17 mouse cellular contexts compared by ENCODE assay signal in the genomic region with DNA sequence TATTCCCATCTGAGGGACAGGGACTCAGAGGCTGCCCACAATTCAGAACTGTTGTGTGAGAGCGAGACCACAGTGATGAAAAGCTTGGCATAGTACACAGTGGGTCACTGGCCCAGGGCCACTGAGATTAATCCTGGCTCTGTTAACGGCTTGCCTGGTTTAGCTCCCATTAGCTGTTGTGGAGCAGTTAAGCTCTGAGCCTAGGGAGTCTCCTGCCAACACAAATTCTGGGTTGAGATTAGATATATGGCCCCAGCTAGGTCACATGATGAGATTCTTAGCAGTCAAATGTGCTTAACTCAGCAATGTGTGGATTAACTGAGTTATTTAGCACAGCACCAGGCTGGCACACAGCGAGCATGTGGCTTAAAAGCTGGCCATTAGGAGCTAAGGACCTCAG.
DNase-seq lines count a peak whose midpoint lies in the region; ATAC-seq and TF ChIP-seq lines count a peak whose summit lies in the region.
"Had no signal": no experiment of that assay in that cellular context is flagged by ENCODE, and none has a peak within 500 bp of the region (broad histone marks: within the 10 kb centered on the region; RNA-seq: fewer than 3 reads in every experiment).

No protein-coding gene starts in this region.

- no peak overlapping the region for H3K27ac ChIP-seq in heart, embryonic 15.5 days
- H3K27ac ChIP-seq in heart, embryonic 11.5 days (ENCODE audit: low read depth, low read length), result no peak overlapping the region
- no peak overlapping the region for H3K27ac ChIP-seq in midbrain, postnatal 0 days (ENCODE audit: low read depth, low read length)
- no peak overlapping the region for H3K27ac ChIP-seq in midbrain, embryonic 13.5 days
- no peak overlapping the region for H3K27ac ChIP-seq in kidney, embryonic 16.5 days (ENCODE audit: low read length)
- H3K27ac ChIP-seq: gastrocnemius, adult 2 months; hindbrain, embryonic 12.5 days; liver, embryonic 14.5 days; neural tube, embryonic 13.5 days had no signal

- no peak overlapping the region for H3K4me2 ChIP-seq in heart, embryonic 15.5 days
- no peak overlapping the region for H3K4me2 ChIP-seq in heart, embryonic 11.5 days
- H3K4me2 ChIP-seq in midbrain, postnatal 0 days (ENCODE audit: low read depth, low read length, poor library complexity, severe bottlenecking), result no peak overlapping the region
- no peak overlapping the region for H3K4me2 ChIP-seq in midbrain, embryonic 13.5 days (replicated peaks)
- no peak overlapping the region for H3K4me2 ChIP-seq in kidney, embryonic 16.5 days (replicated peaks; ENCODE audit: low read depth, low read length)
- H3K4me2 ChIP-seq: hindbrain, embryonic 12.5 days; neural tube, embryonic 13.5 days had no signal

- 0 out of 2 replicates have a peak, but pooled peaks cover 8% of the 10 kb centered on the region for H3K36me3 ChIP-seq in heart, embryonic 15.5 days
- 0 out of 2 replicates have a peak, but pooled peaks cover 2% of the 10 kb centered on the region for H3K36me3 ChIP-seq in heart, embryonic 11.5 days (ENCODE audit: control insufficient read depth, insufficient read depth, low read length)
- H3K36me3 ChIP-seq in midbrain, postnatal 0 days (ENCODE audit: insufficient read depth, low read length), result peaks cover 42% of the 10 kb centered on the region
- peaks cover 65% of the 10 kb centered on the region for H3K36me3 ChIP-seq in midbrain, embryonic 13.5 days
- H3K36me3 ChIP-seq in kidney, embryonic 16.5 days (ENCODE audit: insufficient read depth, low read length), result peaks cover 40% of the 10 kb centered on the region

- no peaks in the 10 kb centered on the region for H3K9me3 ChIP-seq in heart, embryonic 15.5 days (replicated peaks)
- H3K9me3 ChIP-seq in heart, embryonic 11.5 days (replicated peaks; ENCODE audit: control insufficient read depth, low read length), result no peaks in the 10 kb centered on the region
- no peaks in the 10 kb centered on the region for H3K9me3 ChIP-seq in midbrain, postnatal 0 days (ENCODE audit: low read length)
- H3K9me3 ChIP-seq in midbrain, embryonic 13.5 days, result no peaks in the 10 kb centered on the region
- no peaks in the 10 kb centered on the region for H3K9me3 ChIP-seq in kidney, embryonic 16.5 days (ENCODE audit: low read length)
- H3K9me3 ChIP-seq: hindbrain, embryonic 12.5 days; neural tube, embryonic 13.5 days had no signal

- peaks cover 6% of the 10 kb centered on the region for H3K4me1 ChIP-seq in heart, embryonic 15.5 days (replicated peaks)
- H3K4me1 ChIP-seq in heart, embryonic 11.5 days (ENCODE audit: control insufficient read depth, insufficient read depth, low read length), result no peaks in the 10 kb centered on the region
- H3K4me1 ChIP-seq in midbrain, postnatal 0 days (ENCODE audit: insufficient read depth, low read length), result no peaks in the 10 kb centered on the region
- H3K4me1 ChIP-seq in midbrain, embryonic 13.5 days (replicated peaks), result 0 out of 2 replicates have a peak, but pooled peaks cover 3% of the 10 kb centered on the region
- H3K4me1 ChIP-seq in kidney, embryonic 16.5 days (ENCODE audit: insufficient read depth, low read length), result no peaks in the 10 kb centered on the region
- H3K4me1 ChIP-seq: hindbrain, embryonic 12.5 days had no signal

- H3K9ac ChIP-seq in heart, embryonic 15.5 days, result no peak overlapping the region
- no peak overlapping the region for H3K9ac ChIP-seq in heart, embryonic 11.5 days (ENCODE audit: low read depth, low read length)
- no peak overlapping the region for H3K9ac ChIP-seq in midbrain, postnatal 0 days (replicated peaks; ENCODE audit: low read length, poor library complexity, severe bottlenecking)
- no peak overlapping the region for H3K9ac ChIP-seq in midbrain, embryonic 13.5 days (replicated peaks)
- H3K9ac ChIP-seq in kidney, embryonic 16.5 days (replicated peaks; ENCODE audit: low read length), result no peak overlapping the region
- H3K9ac ChIP-seq: hindbrain, embryonic 12.5 days; liver, embryonic 14.5 days; neural tube, embryonic 13.5 days had no signal

- no peak overlapping the region for H3K4me3 ChIP-seq in heart, embryonic 15.5 days
- no peak overlapping the region for H3K4me3 ChIP-seq in heart, embryonic 11.5 days (ENCODE audit: low read depth, low read length)
- no peak overlapping the region for H3K4me3 ChIP-seq in midbrain, postnatal 0 days (ENCODE audit: low read depth, low read length)
- no peak overlapping the region for H3K4me3 ChIP-seq in midbrain, embryonic 13.5 days (replicated peaks)
- H3K4me3 ChIP-seq in kidney, embryonic 16.5 days (ENCODE audit: low read length), result no peak overlapping the region
- H3K4me3 ChIP-seq: gastrocnemius, adult 2 months; hindbrain, embryonic 12.5 days; neural tube, embryonic 13.5 days had no signal

- 42% methylated on average over 3 of the region's 3 CpGs for WGBS in heart, embryonic 15.5 days
- WGBS in heart, embryonic 11.5 days (ENCODE audit: insufficient replicate concordance), result 63% methylated on average over 3 of the region's 3 CpGs
- 58% methylated on average over 3 of the region's 3 CpGs for WGBS in midbrain, postnatal 0 days
- WGBS in midbrain, embryonic 13.5 days, result 79% methylated on average over 3 of the region's 3 CpGs
- 68% methylated on average over 3 of the region's 3 CpGs for WGBS in kidney, embryonic 16.5 days

- ATAC-seq in heart, embryonic 15.5 days (replicated peaks; ENCODE audit: insufficient number of reproducible peaks, insufficient read depth, low FRiP score, low read depth), result peak; percentile 58
- ATAC-seq in heart, embryonic 11.5 days (replicated peaks; ENCODE audit: insufficient number of reproducible peaks, low FRiP score, low TSS enrichment), result no peak
- ATAC-seq in midbrain, postnatal 0 days (ENCODE audit: low FRiP score), result no peak
- ATAC-seq in midbrain, embryonic 13.5 days, result no peak
- ATAC-seq in kidney, embryonic 16.5 days (ENCODE audit: low FRiP score, low TSS enrichment), result no peak

- DNase-seq in cerebellum, adult 9-11 months, result peak; percentile 66
- no peak for DNase-seq in cerebellum, adult 11 months
- peak; percentile 61 for DNase-seq in midbrain, postnatal 0 days (ENCODE audit: low spot score)
- DNase-seq in retina, postnatal 7 days (ENCODE audit: low read depth, low spot score), result peak; percentile 76
- DNase-seq: gastrocnemius, adult 2 months; kidney, adult 8-10 months; lung, postnatal 14 days; midbrain, embryonic 14.5 days; right cerebral cortex, postnatal 14 days; thymus, adult 2 months had no signal

- peaks cover 69% of the 10 kb centered on the region for H3K27me3 ChIP-seq in heart, embryonic 15.5 days
- H3K27me3 ChIP-seq in heart, embryonic 11.5 days (ENCODE audit: control insufficient read depth, insufficient read depth, low read length), result peaks cover 66% of the 10 kb centered on the region
- no peaks in the 10 kb centered on the region for H3K27me3 ChIP-seq in midbrain, postnatal 0 days (ENCODE audit: insufficient read depth, low read length)
- H3K27me3 ChIP-seq in midbrain, embryonic 13.5 days, result no peaks in the 10 kb centered on the region
- no peaks in the 10 kb centered on the region for H3K27me3 ChIP-seq in kidney, embryonic 16.5 days (ENCODE audit: insufficient read depth, low read length)
- H3K27me3 ChIP-seq: hindbrain, embryonic 12.5 days; neural tube, embryonic 13.5 days had no signal

- TF ChIP-seq CTCF in midbrain, postnatal 0 days (IDR thresholded peaks at IDR 0.05), result no peak
